ENCODE assay signal across 19 mouse cellular contexts in genomic region chr3:145785244-145785643, GRCm38 (mm10).
"Had no signal": no experiment of that assay in that cellular context is flagged by ENCODE, and none has a peak within 500 bp of the region (broad histone marks: within the 10 kb centered on the region; RNA-seq: fewer than 3 reads in every experiment).

No protein-coding gene starts in this region.

- H3K36me3 ChIP-seq: midbrain, embryonic 10.5 days; midbrain, embryonic 12.5 days; neural tube, embryonic 13.5 days; neural tube, embryonic 15.5 days had no signal

- H3K27me3 ChIP-seq: midbrain, embryonic 12.5 days; neural tube, embryonic 13.5 days; neural tube, embryonic 15.5 days had no signal

- H3K27ac ChIP-seq: midbrain, embryonic 10.5 days; midbrain, embryonic 12.5 days; neural tube, embryonic 13.5 days; neural tube, embryonic 15.5 days had no signal

- H3K4me2 ChIP-seq: lung, embryonic 14.5 days; midbrain, embryonic 12.5 days; neural tube, embryonic 13.5 days; neural tube, embryonic 15.5 days had no signal

- H3K4me3 ChIP-seq: midbrain, embryonic 10.5 days; midbrain, embryonic 12.5 days; myocyte; neural tube, embryonic 13.5 days; neural tube, embryonic 15.5 days had no signal

- ATAC-seq: midbrain, embryonic 16.5 days had no signal

- H3K9me3 ChIP-seq: midbrain, embryonic 10.5 days; midbrain, embryonic 12.5 days; neural tube, embryonic 13.5 days; neural tube, embryonic 15.5 days had no signal

- DNase-seq: lung, adult 18-20 months; lung, embryonic 14.5 days; lung, postnatal 10 days; lung, postnatal 4 days; midbrain, embryonic 14.5 days; retina, postnatal 1 day; right cerebral cortex, adult 18-20 months; right cerebral cortex, postnatal 25 days; right cerebral cortex, postnatal 4 days; spleen, adult 18-20 months; thymus, adult 18-20 months; thymus, postnatal 14 days; thymus, postnatal 36 days had no signal

- H3K9ac ChIP-seq: lung, embryonic 14.5 days; midbrain, embryonic 12.5 days; neural tube, embryonic 13.5 days; neural tube, embryonic 15.5 days had no signal

- H3K4me1 ChIP-seq: midbrain, embryonic 10.5 days; midbrain, embryonic 12.5 days had no signal
